9 mouse cellular contexts compared by ENCODE assay signal in the genomic region with DNA sequence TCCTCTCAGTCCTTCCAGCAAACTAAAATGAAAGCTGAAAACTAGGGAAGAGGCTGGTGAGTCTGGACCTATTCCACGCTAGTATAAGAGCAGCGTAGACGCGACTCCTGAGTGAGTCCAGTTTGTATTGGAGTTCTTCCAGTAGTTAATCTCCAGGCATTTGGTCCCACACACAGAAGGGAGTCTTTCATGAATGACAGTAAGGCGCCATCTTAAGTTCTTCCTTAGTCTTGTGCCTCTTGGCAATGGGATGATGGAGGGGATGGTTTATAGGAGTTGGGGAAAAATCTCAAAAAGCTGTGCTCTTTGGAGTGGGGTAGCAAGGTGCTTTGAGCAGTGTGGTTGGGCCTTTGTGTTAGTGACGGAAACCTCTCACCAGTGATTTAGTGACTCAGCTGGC. TPM values are rescaled to one million over a fixed set of nuclear protein-coding genes. Genes with fewer than 3 reads are reported as not detected.
DNase-seq lines count a peak whose midpoint lies in the region; ATAC-seq and TF ChIP-seq lines count a peak whose summit lies in the region.
"Had no signal": no experiment of that assay in that cellular context is flagged by ENCODE, and none has a peak within 500 bp of the region (broad histone marks: within the 10 kb centered on the region; RNA-seq: fewer than 3 reads in every experiment).

No protein-coding gene starts in this region.

- no peak for TF ChIP-seq EP300 in heart, postnatal 0 days (IDR thresholded peaks at IDR 0.05; ENCODE audit: low read depth)

- H3K4me1 ChIP-seq in heart, postnatal 0 days (ENCODE audit: control insufficient read depth, insufficient read depth), result peaks cover 56% of the 10 kb centered on the region
- peaks cover 34% of the 10 kb centered on the region for H3K4me1 ChIP-seq in brown adipose tissue, adult 24 weeks (ENCODE audit: control insufficient read depth, insufficient read depth, insufficient read length, low read length)
- peaks cover 76% of the 10 kb centered on the region for H3K4me1 ChIP-seq in hindbrain, embryonic 15.5 days (replicated peaks)
- peaks cover 85% of the 10 kb centered on the region for H3K4me1 ChIP-seq in midbrain, embryonic 13.5 days (replicated peaks)
- H3K4me1 ChIP-seq in thymus, adult 2 months (replicated peaks; ENCODE audit: control insufficient read depth, insufficient read depth, low read length), result peaks cover 41% of the 10 kb centered on the region

- no peak for TF ChIP-seq POLR2A in thymus, adult 2 months (IDR thresholded peaks at IDR 0.05; ENCODE audit: control insufficient read depth, extremely low read depth, insufficient read depth, low read length, poor library complexity)

- intact Hi-C loops in left cerebral cortex, postnatal 10 days (cut with DNase I), result no loop called here

- H3K4me3 ChIP-seq in heart, postnatal 0 days (ENCODE audit: low read depth, low read length), result peak overlapping the region; percentile 92
- peak overlapping the region; percentile 8; the same call in 1 of the 2 replicates for H3K4me3 ChIP-seq in brown adipose tissue, adult 24 weeks (ENCODE audit: insufficient read depth, low read depth, low read length)
- peak overlapping the region; percentile 94 for H3K4me3 ChIP-seq in hindbrain, embryonic 15.5 days
- H3K4me3 ChIP-seq in midbrain, embryonic 13.5 days (replicated peaks), result peak overlapping the region; percentile 80
- H3K4me3 ChIP-seq in thymus, adult 2 months (ENCODE audit: control insufficient read depth, insufficient read depth, low read length), result no peak overlapping the region

- ATAC-seq in heart, postnatal 0 days (ENCODE audit: insufficient read depth, low read depth), result no peak
- ATAC-seq in hindbrain, embryonic 15.5 days (ENCODE audit: low FRiP score, low read depth), result no peak
- no peak for ATAC-seq in midbrain, embryonic 13.5 days
- no peak for ATAC-seq in megakaryocyte, adult 5-6 weeks (ENCODE audit: poor library complexity, severe bottlenecking)

- no peak for TF ChIP-seq CTCF in heart, postnatal 0 days (IDR thresholded peaks at IDR 0.05; ENCODE audit: low read depth)
- TF ChIP-seq CTCF in thymus, adult 2 months (IDR thresholded peaks at IDR 0.05; ENCODE audit: borderline replicate concordance, control insufficient read depth, extremely low read depth, insufficient read depth, low read length, poor library complexity), result no peak

- H3K36me3 ChIP-seq in heart, postnatal 0 days (replicated peaks; ENCODE audit: control insufficient read depth, insufficient read depth, low read length), result 0 out of 2 replicates have a peak, but pooled peaks cover 8% of the 10 kb centered on the region
- peaks cover 5% of the 10 kb centered on the region; the same call in 1 of the 2 replicates for H3K36me3 ChIP-seq in hindbrain, embryonic 15.5 days
- peaks cover 8% of the 10 kb centered on the region for H3K36me3 ChIP-seq in midbrain, embryonic 13.5 days
- no peaks in the 10 kb centered on the region for H3K36me3 ChIP-seq in thymus, adult 2 months (ENCODE audit: control insufficient read depth, insufficient read depth, low read length)

- H3K27ac ChIP-seq in heart, postnatal 0 days (ENCODE audit: low read depth), result peak overlapping the region; percentile 97
- H3K27ac ChIP-seq in brown adipose tissue, adult 24 weeks (replicated peaks; ENCODE audit: low read depth, low read length), result peak overlapping the region; percentile 84
- H3K27ac ChIP-seq in hindbrain, embryonic 15.5 days (replicated peaks), result peak overlapping the region; percentile 96; the same call in 1 of the 2 replicates
- H3K27ac ChIP-seq in midbrain, embryonic 13.5 days, result 0 out of 2 replicates have a peak overlapping the region, but pooled peaks have one; percentile 98
- no peak overlapping the region for H3K27ac ChIP-seq in thymus, adult 2 months (ENCODE audit: control insufficient read depth, insufficient read depth, low read length)

- H3K9ac ChIP-seq in heart, postnatal 0 days (replicated peaks; ENCODE audit: low read depth, low read length), result no peak overlapping the region
- 0 out of 2 replicates have a peak overlapping the region, but pooled peaks have one; percentile 99 for H3K9ac ChIP-seq in hindbrain, embryonic 15.5 days
- H3K9ac ChIP-seq in midbrain, embryonic 13.5 days (replicated peaks), result peak overlapping the region; percentile 99

- H3K9me3 ChIP-seq in heart, postnatal 0 days (replicated peaks; ENCODE audit: control insufficient read depth, low read length), result no peaks in the 10 kb centered on the region
- no peaks in the 10 kb centered on the region for H3K9me3 ChIP-seq in hindbrain, embryonic 15.5 days
- no peaks in the 10 kb centered on the region for H3K9me3 ChIP-seq in midbrain, embryonic 13.5 days
- H3K9me3 ChIP-seq: G1E had no signal

- 33% methylated on average over 6 of the region's 6 CpGs for WGBS in heart, postnatal 0 days
- 29% methylated on average over 6 of the region's 6 CpGs for WGBS in hindbrain, embryonic 15.5 days
- WGBS in midbrain, embryonic 13.5 days, result 43% methylated on average over 6 of the region's 6 CpGs
- WGBS in thymus, adult 2 months, result 87% methylated on average over 6 of the region's 6 CpGs

- no peaks in the 10 kb centered on the region for H3K27me3 ChIP-seq in heart, postnatal 0 days (ENCODE audit: control insufficient read depth, insufficient read depth, low read length)
- H3K27me3 ChIP-seq in hindbrain, embryonic 15.5 days, result no peaks in the 10 kb centered on the region
- H3K27me3 ChIP-seq in midbrain, embryonic 13.5 days, result no peaks in the 10 kb centered on the region
- H3K27me3 ChIP-seq in thymus, adult 2 months (ENCODE audit: control insufficient read depth, insufficient read depth, low read length), result no peaks in the 10 kb centered on the region

- H3K4me2 ChIP-seq in heart, postnatal 0 days (ENCODE audit: low read depth, low read length), result peak overlapping the region; percentile 76
- H3K4me2 ChIP-seq in hindbrain, embryonic 15.5 days, result peak overlapping the region; percentile 87
- peak overlapping the region; percentile 71 for H3K4me2 ChIP-seq in midbrain, embryonic 13.5 days (replicated peaks)

- no peak for DNase-seq in heart, postnatal 0 days (ENCODE audit: low spot score)
- DNase-seq in heart, adult 8-10 months (ENCODE audit: low spot score), result no peak
- no peak for DNase-seq in left cerebral cortex, postnatal 10 days (ENCODE audit: extremely low spot score in 1 of 2, low spot score in 2 of 2)
- DNase-seq in thymus, adult 2 months, result no peak

RNA-seq across cellular contexts. Expression of a gene that starts 24.9 kb away (rescaled TPM):
- not detected in 2 replicates for total RNA-seq in heart, postnatal 0 days (2014; rRNA removed; ENCODE audit: low replicate concordance)
- polyA plus RNA-seq in heart, postnatal 0 days (2015; fragmentation: Nextera tagmentation; extraction: Ambion mirVana), result 0.03 TPM in 1 of 2 replicates, not detected in the other
- under 1 TPM in 2 of 4 experiments, not detected in 2; 0.09 to 0.11 TPM for total RNA-seq in heart, adult 8-10 months (2022)
- polyA plus RNA-seq in brown adipose tissue, adult 24 weeks (2012; ENCODE audit: insufficient read depth, insufficient read length, missing spikeins), result not detected in 2 replicates
- polyA plus RNA-seq in hindbrain, embryonic 15.5 days (2015; fragmentation: Nextera tagmentation; extraction: Ambion mirVana), result 0.18 and 0.24 TPM in 2 replicates
- 0.23 and 0.58 TPM in 2 replicates for polyA plus RNA-seq in midbrain, embryonic 13.5 days (2015; fragmentation: Nextera tagmentation; extraction: Ambion mirVana)
- 0.09 and 0.21 TPM in 2 replicates for total RNA-seq in megakaryocyte, adult 5-6 weeks (2015)
- 0.11 TPM in 1 of 2 replicates, not detected in the other for total RNA-seq in megakaryocyte, adult 5-6 weeks (2017)
- total RNA-seq in left cerebral cortex, postnatal 10 days (2021), result under 1 TPM; 0.45 to 0.47 TPM
- polyA plus RNA-seq in thymus, adult 2 months (2012; rRNA removed), result 1.3 and 1.6 TPM in 2 replicates
- polyA plus RNA-seq: G1E had no signal
